Mouse (Mus musculus) kidney, embryonic 14.5 days (tissue): ENCODE measurements around the gene Nr1i3. TPM values are rescaled to one million over a fixed set of nuclear protein-coding genes. Genes with fewer than 3 reads are reported as not detected.

Source experiments
- ATAC-seq: fragments of 200-750 bp; cut with Nextera tagmentation; 2 replicates; pipeline ENCODE4 v1.8.0; 2017; ENCODE audit warnings: moderate number of reproducible peaks, mild to moderate bottlenecking, moderate TSS enrichment, moderate library complexity; ENCODE audit not compliant: low FRiP score, low TSS enrichment
- H3K27ac ChIP-seq: fragments of 300-500 bp; sonication (generic); 2 replicates; pipeline ENCODE4 v1.5.1; 2014; ENCODE audit warnings: low read depth, mild to moderate bottlenecking, low read length, moderate library complexity, mixed read lengths
- H3K27me3 ChIP-seq: fragments of 300-500 bp; sonication (generic); 2 replicates; pipeline ENCODE4 v1.6.1; 2014; ENCODE audit warnings: mild to moderate bottlenecking, low read length; ENCODE audit not compliant: control insufficient read depth, insufficient read depth
- H3K36me3 ChIP-seq: fragments of 300-500 bp; sonication (generic); 2 replicates; pipeline ENCODE4 v1.6.1; 2014; ENCODE audit warnings: low read length, mixed read lengths; ENCODE audit not compliant: control insufficient read depth, insufficient read depth
- H3K4me1 ChIP-seq: fragments of 300-500 bp; sonication (generic); 2 replicates; pipeline ENCODE4 v1.6.1; 2014; ENCODE audit warnings: low read length, mixed read lengths; ENCODE audit not compliant: control insufficient read depth, insufficient read depth
- H3K4me2 ChIP-seq: fragments of 300-500 bp; sonication (generic); replicated peaks from 2 replicates; pipeline ENCODE4 v1.6.1; 2014; ENCODE audit warnings: low read depth, mild to moderate bottlenecking, low read length
- H3K4me3 ChIP-seq: fragments of 300-500 bp; sonication (generic); 2 replicates; pipeline ENCODE4 v1.5.1; 2014; ENCODE audit warnings: mild to moderate bottlenecking, low read length
- H3K9ac ChIP-seq: fragments of 300-500 bp; sonication (generic); 2 replicates; pipeline ENCODE4 v1.6.1; 2014; ENCODE audit warnings: low read depth, mild to moderate bottlenecking, low read length, moderate library complexity
- H3K9me3 ChIP-seq: fragments of 300-500 bp; sonication (generic); 2 replicates; pipeline ENCODE4 v1.6.1; 2016; ENCODE audit warnings: low read length; ENCODE audit not compliant: control insufficient read depth
- WGBS: fragments of 180-500 bp; shearing (Covaris S2); extraction: QIAGEN DNeasy Blood & Tissue Kit; methylation state at CpG from one replicate; pipeline ENCODE4 v1.1.7; 2014; 5-methylcytosine and 5-hydroxymethylcytosine counted together
- polyA plus RNA-seq: library from polyadenylated mRNA; unstranded; fragments of >200 nt; fragmentation: Nextera tagmentation; extraction: Ambion mirVana; gene quantifications from 2 replicates; pipeline ENCODE4 v1.2.1, GENCODE M21; 2014

The Nr1i3 gene
- polyA plus RNA-seq, 1 experiment from 2014 or later = 0.27 TPM

DNA sequence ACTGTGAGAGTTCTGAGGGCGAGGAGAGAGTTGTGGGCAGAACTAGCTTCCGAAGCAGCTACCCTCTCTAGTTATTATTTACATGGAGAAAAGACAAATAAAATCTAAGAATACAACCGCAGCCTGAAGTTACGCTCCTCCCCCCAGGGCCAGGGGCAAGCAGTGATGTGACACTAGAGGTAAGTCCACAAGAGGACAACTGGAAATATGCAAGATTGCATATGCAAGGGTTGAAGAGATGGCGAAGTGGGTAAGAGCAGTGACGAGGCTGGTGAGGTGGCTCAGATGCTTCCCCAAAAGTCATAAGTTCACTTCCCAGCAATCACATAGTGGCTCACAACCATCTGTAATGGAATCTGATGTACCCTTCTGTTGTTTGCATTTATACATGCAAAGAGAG lies 9.4 kb downstream of the Nr1i3 start:
- 85% methylated on average over 6 of the region's 6 CpGs for WGBS
- ATAC-seq = no peak
- Histone ChIP-seq H3K36me3 (peaks cover 18% of the 10 kb centered on the region; the same call in 1 of the 2 replicates), H3K4me3 (peak overlapping the region; percentile 49), H3K9me3 (no peaks in the 10 kb centered on the region), H3K4me1 (0 out of 2 replicates have a peak, but pooled peaks cover 5% of the 10 kb centered on the region), H3K27me3 (no peaks in the 10 kb centered on the region), H3K4me2 (peak overlapping the region; percentile 33), H3K9ac (peak overlapping the region; percentile 51; the same call in 1 of the 2 replicates), H3K27ac (peak overlapping the region; percentile 88)

DNA sequence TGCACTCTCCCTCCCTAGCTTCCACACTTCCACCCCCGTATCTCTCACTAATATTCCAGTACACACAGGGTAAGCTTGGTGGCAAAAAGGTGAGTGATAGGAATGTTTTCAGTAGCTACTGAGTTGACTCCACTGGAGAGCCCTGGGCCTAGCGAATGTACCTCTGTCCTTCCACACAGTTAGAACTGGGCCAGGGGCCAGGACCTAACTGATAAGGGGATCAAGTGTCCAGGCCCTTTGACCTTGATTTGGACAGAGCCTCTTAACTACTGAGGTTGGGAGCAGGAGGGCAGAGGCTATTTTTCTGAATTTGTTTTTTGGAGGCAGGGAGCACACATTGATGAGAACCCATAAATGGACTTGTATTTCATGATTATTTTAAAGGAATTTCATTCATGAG lies 10.0 kb downstream of the Nr1i3 start:
- H3K9me3 ChIP-seq = no peaks in the 10 kb centered on the region
- no peak overlapping the region for H3K27ac ChIP-seq
- no peaks in the 10 kb centered on the region for H3K27me3 ChIP-seq
- no peak for ATAC-seq
- no peak overlapping the region for H3K4me2 ChIP-seq
- no peak overlapping the region for H3K4me3 ChIP-seq
- 0 out of 2 replicates have a peak, but pooled peaks cover 5% of the 10 kb centered on the region for H3K4me1 ChIP-seq
- H3K9ac ChIP-seq = no peak overlapping the region
- H3K36me3 ChIP-seq = peaks cover 14% of the 10 kb centered on the region; the same call in 1 of the 2 replicates
- WGBS = 83% methylated on average over 2 of the region's 2 CpGs

DNA sequence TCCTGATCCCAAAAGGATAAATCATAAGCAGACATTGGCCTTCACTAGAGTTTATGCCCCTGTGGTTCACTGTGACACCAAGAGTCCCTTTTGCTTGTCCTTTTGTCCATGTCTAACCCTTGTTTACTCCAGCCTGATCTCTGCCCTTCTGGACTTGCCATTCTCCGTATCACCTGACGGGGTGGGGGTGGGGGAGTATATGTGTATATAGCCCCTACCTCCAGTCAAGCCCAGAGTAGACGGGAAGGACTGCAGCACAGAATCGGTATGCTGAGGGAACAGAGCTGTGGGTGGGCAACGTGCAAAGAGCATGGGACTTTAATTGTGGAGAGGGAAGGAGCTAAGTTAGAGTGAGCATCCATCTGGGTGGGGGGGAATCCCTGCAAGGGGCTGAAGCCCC lies 11.1 kb downstream of the Nr1i3 start, which contains the start of gene Apoa2:
Gene Apoa2, plus strand, starts transcription at position 198 of the 400 bp plus-strand sequence.
- ATAC-seq = no peak
- Histone ChIP-seq H3K4me1 (0 out of 2 replicates have a peak, but pooled peaks cover 9% of the 10 kb centered on the region), H3K4me3 (no peak within 1 kb of the TSS), H3K9ac (no peak within 1 kb of the TSS), H3K9me3 (no peaks in the 10 kb centered on the region), H3K27ac (no peak within 1 kb of the TSS), H3K27me3 (no peaks in the 10 kb centered on the region), H3K36me3 (peaks cover 5% of the 10 kb centered on the region; the same call in 1 of the 2 replicates), H3K4me2 (no peak within 1 kb of the TSS)
- 68% methylated on average over 5 of the region's 5 CpGs for WGBS

DNA sequence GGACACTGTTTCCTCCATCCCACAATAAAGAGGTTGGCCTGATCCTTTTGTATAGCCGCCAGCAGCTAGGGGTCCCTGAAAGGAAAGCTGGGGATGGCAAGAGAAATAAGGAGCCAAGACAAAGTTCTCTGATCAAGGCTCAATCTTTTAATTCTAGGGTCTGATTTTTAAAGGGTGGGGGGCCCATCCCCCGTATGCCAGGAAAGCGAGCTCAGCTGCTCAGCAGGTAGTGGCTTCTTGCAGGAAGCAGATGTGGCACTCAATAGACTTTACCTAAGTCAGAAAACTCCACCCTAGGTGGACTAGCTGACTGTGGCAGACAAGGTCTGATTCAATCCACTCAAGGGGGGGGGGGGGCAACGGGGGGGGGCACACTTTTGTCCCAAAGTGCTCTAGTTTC lies 13.0 kb downstream of the Nr1i3 start:
- Histone ChIP-seq H3K4me1 (0 out of 2 replicates have a peak, but pooled peaks cover 5% of the 10 kb centered on the region), H3K9me3 (no peaks in the 10 kb centered on the region), H3K27ac (no peak overlapping the region), H3K9ac (no peak overlapping the region), H3K36me3 (no peaks in the 10 kb centered on the region), H3K27me3 (no peaks in the 10 kb centered on the region), H3K4me3 (no peak overlapping the region), H3K4me2 (no peak overlapping the region)
- 75% methylated on average over 4 of the region's 4 CpGs for WGBS
- ATAC-seq = no peak

DNA sequence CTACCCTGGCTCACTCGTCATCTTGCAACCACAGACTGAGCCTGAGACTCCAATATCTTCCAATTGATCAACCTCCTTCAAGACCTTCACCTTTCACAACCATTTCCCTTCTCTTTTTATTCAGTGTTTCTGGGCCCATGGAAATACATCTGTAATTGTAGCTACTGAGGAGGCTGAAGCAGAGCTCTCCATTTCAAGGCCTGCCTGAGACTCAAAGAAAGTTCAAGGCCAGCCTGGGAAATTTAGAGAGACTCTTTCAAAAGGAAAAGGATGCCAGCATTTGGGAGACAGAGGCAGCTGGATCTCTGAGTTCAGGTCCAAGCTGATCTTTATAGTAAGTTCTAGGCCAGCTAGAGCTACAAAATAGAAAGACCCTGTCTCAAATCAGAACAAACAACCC lies 14.1 kb downstream of the Nr1i3 start:
- WGBS = 88% methylated on average over 1 of the region's 1 CpGs
- ATAC-seq = no peak
- H3K27me3 ChIP-seq = no peaks in the 10 kb centered on the region

DNA sequence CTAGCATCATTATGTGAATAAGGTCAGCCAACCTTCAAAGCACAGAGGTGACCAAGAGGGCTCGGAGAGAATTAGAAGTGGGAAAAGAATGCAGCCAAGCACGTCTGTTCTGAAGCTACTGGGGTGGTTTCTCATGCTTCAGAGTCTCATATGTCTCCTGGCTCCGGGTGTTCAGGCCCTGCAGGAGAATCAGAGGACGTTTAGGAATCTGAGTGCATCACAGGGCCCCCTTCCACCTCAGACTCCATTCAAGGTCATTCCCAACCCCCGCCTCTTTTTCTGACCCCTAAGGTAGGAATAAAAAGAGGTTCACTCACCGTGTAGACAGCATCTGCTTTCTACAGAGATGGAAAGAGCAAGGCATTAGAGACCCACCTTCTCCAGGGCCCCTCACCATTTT lies 16.0 kb downstream of the Nr1i3 start:
- H3K9me3 ChIP-seq = no peaks in the 10 kb centered on the region
- no peak overlapping the region for H3K9ac ChIP-seq
- ATAC-seq = no peak; the same call in 1 of the 2 replicates
- no peaks in the 10 kb centered on the region for H3K27me3 ChIP-seq
- no peak overlapping the region for H3K27ac ChIP-seq
- H3K4me1 ChIP-seq = 0 out of 2 replicates have a peak, but pooled peaks cover 5% of the 10 kb centered on the region
- peaks cover 17% of the 10 kb centered on the region for H3K36me3 ChIP-seq
- no peak overlapping the region for H3K4me2 ChIP-seq
- 51% methylated on average over 6 of the region's 6 CpGs for WGBS
- H3K4me3 ChIP-seq = no peak overlapping the region

More for the DNA sequence above, 14.1 kb downstream of the Nr1i3 start:
- H3K4me1 ChIP-seq = 0 out of 2 replicates have a peak, but pooled peaks cover 5% of the 10 kb centered on the region
- no peaks in the 10 kb centered on the region for H3K9me3 ChIP-seq
- no peak overlapping the region for H3K4me3 ChIP-seq
- no peaks in the 10 kb centered on the region for H3K36me3 ChIP-seq
- H3K4me2 ChIP-seq = no peak overlapping the region
- no peak overlapping the region for H3K27ac ChIP-seq
- no peak overlapping the region for H3K9ac ChIP-seq

DNA sequence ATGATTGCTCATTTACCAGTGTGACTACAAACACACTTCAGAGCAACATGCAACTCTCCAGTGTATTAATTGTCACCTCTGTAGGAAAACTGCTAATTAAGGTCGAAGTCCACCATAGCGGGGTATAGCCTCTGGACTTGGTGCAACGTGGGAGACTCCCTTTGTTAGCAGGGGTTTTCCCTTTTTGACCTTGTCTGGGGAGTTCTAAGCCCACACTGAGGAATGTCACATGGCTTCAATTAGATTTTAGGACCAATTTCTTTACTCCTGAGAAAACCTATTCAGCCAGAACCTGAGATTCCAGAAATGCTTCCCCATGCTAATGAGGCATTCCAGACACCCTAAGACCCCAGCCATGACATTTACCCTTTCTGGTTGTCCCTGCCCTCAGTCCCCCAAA lies 16.4 kb downstream of the Nr1i3 start:
- Histone ChIP-seq H3K9me3 (no peaks in the 10 kb centered on the region), H3K4me2 (no peak overlapping the region), H3K9ac (no peak overlapping the region), H3K27ac (no peak overlapping the region), H3K4me3 (no peak overlapping the region), H3K4me1 (0 out of 2 replicates have a peak, but pooled peaks cover 5% of the 10 kb centered on the region), H3K27me3 (no peaks in the 10 kb centered on the region), H3K36me3 (peaks cover 22% of the 10 kb centered on the region)
- 70% methylated on average over 3 of the region's 3 CpGs for WGBS
- no peak; the same call in 1 of the 2 replicates for ATAC-seq

DNA sequence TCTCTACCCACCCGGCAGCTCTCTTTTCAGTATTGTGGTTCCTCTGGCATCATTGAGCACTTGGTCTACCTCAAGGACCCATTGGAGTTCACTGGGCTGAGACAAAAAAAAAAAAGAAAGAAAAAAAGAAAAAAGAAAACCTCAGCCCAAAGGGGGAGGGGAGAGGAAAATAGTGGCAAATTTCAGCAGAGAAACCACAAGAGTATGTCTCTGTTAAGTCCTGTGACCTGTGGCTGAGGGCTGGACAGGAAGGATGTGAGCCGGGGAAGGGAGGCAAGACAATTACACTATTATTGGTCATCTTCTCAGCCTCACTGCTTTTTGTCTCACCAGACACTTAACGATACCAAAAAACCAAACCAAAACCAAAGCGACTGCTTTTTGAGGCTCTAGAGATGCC lies 18.1 kb downstream of the Nr1i3 start:
- Histone ChIP-seq H3K27ac (no peak overlapping the region), H3K4me3 (no peak overlapping the region), H3K4me2 (no peak overlapping the region), H3K36me3 (peaks cover 38% of the 10 kb centered on the region), H3K9ac (no peak overlapping the region), H3K9me3 (no peaks in the 10 kb centered on the region), H3K27me3 (no peaks in the 10 kb centered on the region), H3K4me1 (0 out of 2 replicates have a peak, but pooled peaks cover 5% of the 10 kb centered on the region)
- WGBS = 78% methylated on average over 4 of the region's 4 CpGs
- no peak for ATAC-seq

DNA sequence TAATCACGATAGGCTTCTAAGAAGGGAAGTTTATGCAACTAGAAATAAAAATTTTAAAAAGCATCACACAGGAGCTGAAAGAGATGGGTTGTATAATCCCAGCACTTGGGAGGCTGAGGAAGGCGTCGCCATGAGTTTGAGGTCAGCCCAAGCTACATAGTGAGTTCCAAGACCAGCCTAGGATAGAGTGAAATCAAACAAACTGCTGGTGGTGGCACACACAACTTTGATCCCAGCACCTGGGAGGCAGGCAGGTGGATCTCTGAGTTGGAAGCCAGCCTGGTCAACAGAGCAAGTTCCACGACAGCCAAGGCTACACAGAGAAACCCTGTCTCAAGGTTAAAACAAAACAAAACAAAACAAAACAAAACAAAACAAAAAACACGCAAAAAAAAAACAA lies 18.6 kb downstream of the Nr1i3 start:
- 87% methylated on average over 5 of the region's 5 CpGs for WGBS

More for the DNA sequence above, 18.6 kb downstream of the Nr1i3 start:
- ATAC-seq = no peak
- no peak overlapping the region for H3K9ac ChIP-seq
- no peaks in the 10 kb centered on the region for H3K9me3 ChIP-seq
- no peaks in the 10 kb centered on the region for H3K27me3 ChIP-seq
- 0 out of 2 replicates have a peak, but pooled peaks cover 5% of the 10 kb centered on the region for H3K4me1 ChIP-seq
- no peak overlapping the region for H3K4me3 ChIP-seq
- H3K4me2 ChIP-seq = no peak overlapping the region
- H3K36me3 ChIP-seq = peaks cover 43% of the 10 kb centered on the region
- no peak overlapping the region for H3K27ac ChIP-seq
